In the genomic region with DNA sequence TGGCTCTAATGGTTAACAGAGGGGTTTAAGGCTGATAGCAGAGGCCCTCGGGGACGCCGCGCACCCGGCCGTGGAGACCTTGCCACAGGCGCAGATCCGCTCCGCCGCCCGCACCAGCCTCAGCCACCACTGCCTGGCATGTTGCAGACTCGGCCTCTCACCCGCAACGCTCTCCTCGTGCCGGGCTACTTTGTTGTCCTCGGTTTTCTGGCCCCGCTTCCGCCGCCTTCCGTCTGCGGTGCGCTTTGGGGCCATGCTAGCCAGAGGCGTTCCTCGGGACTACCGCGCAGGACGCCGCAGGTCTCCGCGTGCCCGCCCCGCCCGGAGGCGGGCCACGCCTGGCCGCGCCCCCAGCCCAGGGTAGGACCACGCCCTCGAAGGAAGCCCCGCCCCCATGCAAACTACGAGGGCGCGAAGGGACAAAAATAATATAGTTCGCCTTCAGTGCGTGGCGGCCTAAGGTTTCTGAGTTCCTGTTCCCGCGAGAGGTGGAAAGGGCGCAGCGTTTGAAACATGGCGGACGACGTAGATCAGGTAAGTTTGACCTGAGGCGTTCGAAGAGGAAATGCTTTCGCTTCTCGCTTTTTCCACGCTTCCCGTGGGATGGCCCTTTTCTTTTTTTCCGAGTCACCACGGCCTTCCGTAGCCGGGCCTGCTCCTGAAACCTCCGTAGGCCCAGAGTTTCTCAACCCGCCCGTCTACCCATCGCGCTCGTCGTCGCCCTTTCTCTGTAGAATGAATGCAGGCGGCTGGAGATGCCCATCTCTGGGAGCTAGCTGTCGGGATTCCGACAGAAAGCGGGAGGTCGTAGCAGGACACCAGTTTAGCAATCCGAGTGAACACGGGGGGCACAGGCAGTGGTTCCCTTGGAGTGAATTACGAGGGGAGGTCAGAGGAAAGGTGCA, we compare ENCODE assay signal across 8 mouse cellular contexts. TPM values are rescaled to one million over a fixed set of nuclear protein-coding genes. Genes with fewer than 3 reads are reported as not detected.
DNase-seq lines count a peak whose midpoint lies in the region; ATAC-seq lines count a peak whose summit lies in the region.

TSS of gene Xpc (minus strand) at position 344 of the 905 bp plus-strand sequence.
TSS of gene Lsm3 (plus strand) at position 384 of the 905 bp plus-strand sequence.

- H3K4me3 ChIP-seq in heart, embryonic 10.5 days: peak within 1 kb of the TSS; percentile 87
- H3K4me3 ChIP-seq in kidney, embryonic 15.5 days (replicated peaks): peak within 1 kb of the TSS; percentile 63

- H3K27me3 ChIP-seq in heart, embryonic 10.5 days (ENCODE audit: insufficient read depth, poor library complexity, severe bottlenecking): no peaks in the 10 kb centered on the region
- H3K27me3 ChIP-seq in kidney, embryonic 15.5 days: no peaks in the 10 kb centered on the region

- under 1% methylated on average over 80 of the region's 80 CpGs for WGBS in heart, embryonic 10.5 days
- under 1% methylated on average over 80 of the region's 80 CpGs for WGBS in kidney, embryonic 15.5 days

- peaks cover 17% of the 10 kb centered on the region for H3K4me1 ChIP-seq in heart, embryonic 10.5 days
- peaks cover 32% of the 10 kb centered on the region for H3K4me1 ChIP-seq in kidney, embryonic 15.5 days

- H3K27ac ChIP-seq in heart, embryonic 10.5 days: peak within 1 kb of the TSS; percentile 93
- H3K27ac ChIP-seq in kidney, embryonic 15.5 days: peak within 1 kb of the TSS; percentile 88

- peak; percentile 93 for ATAC-seq in erythroblast, adult 5-6 weeks (replicated peaks; ENCODE audit: low FRiP score, poor library complexity, severe bottlenecking)
- peak; percentile 98 for ATAC-seq in kidney, embryonic 15.5 days (replicated peaks; ENCODE audit: low FRiP score)
- peak; percentile 95 for ATAC-seq in monocyte, adult 5-6 weeks (replicated peaks; ENCODE audit: insufficient number of reproducible peaks, low FRiP score, low TSS enrichment, poor library complexity, severe bottlenecking)

- H3K36me3 ChIP-seq in heart, embryonic 10.5 days: peaks cover 31% of the 10 kb centered on the region
- peaks cover 42% of the 10 kb centered on the region for H3K36me3 ChIP-seq in kidney, embryonic 15.5 days

- H3K4me2 ChIP-seq in kidney, embryonic 15.5 days: peak within 1 kb of the TSS; percentile 70

- H3K9me3 ChIP-seq in heart, embryonic 10.5 days: no peaks in the 10 kb centered on the region
- no peaks in the 10 kb centered on the region for H3K9me3 ChIP-seq in kidney, embryonic 15.5 days (replicated peaks)

- peak within 1 kb of the TSS; percentile 77 for H3K9ac ChIP-seq in kidney, embryonic 15.5 days

- peak; percentile 99 to 100 for DNase-seq in B cell, adult 2 months
- peak; percentile 98 for DNase-seq in brain, adult 2 months (ENCODE audit: low read depth, low spot score)
- peak; percentile 98 for DNase-seq in heart, embryonic 10.5 days (ENCODE audit: low spot score)
- DNase-seq in liver: peak; percentile 97
- peak; percentile 98 to 99 for DNase-seq in spleen, postnatal 4 days (ENCODE audit: low spot score in 2 of 2)

RNA-seq across cellular contexts. Expression of gene Xpc, which starts in this region (rescaled TPM):
- 5.2 and 6.7 TPM in 2 replicates for total RNA-seq in erythroblast, adult 5-6 weeks (2015; ENCODE audit: low replicate concordance)
- total RNA-seq in erythroblast, adult 5-6 weeks (2017; ENCODE audit: low replicate concordance): 9.1 and 14.7 TPM in 2 replicates
- polyA plus RNA-seq in heart, embryonic 10.5 days (2016; fragmentation: Nextera tagmentation; extraction: Ambion mirVana): 12.2 and 14.2 TPM in 2 replicates
- 25.1 and 25.5 TPM in 2 replicates for polyA plus RNA-seq in kidney, embryonic 15.5 days (2015; fragmentation: Nextera tagmentation; extraction: Ambion mirVana)
- 35.3 to 58.5 TPM (median 37.1 TPM) in 3 replicates for total RNA-seq in monocyte, adult 5-6 weeks (2017)

RNA-seq across cellular contexts. Expression of gene Lsm3, which starts in this region (rescaled TPM):
- total RNA-seq in erythroblast, adult 5-6 weeks (2015; ENCODE audit: low replicate concordance): 12.7 and 17.1 TPM in 2 replicates
- total RNA-seq in erythroblast, adult 5-6 weeks (2017; ENCODE audit: low replicate concordance): 41.5 and 78.4 TPM in 2 replicates
- polyA plus RNA-seq in heart, embryonic 10.5 days (2016; fragmentation: Nextera tagmentation; extraction: Ambion mirVana): 228 and 283 TPM in 2 replicates
- polyA plus RNA-seq in kidney, embryonic 15.5 days (2015; fragmentation: Nextera tagmentation; extraction: Ambion mirVana): 280 and 313 TPM in 2 replicates
- 140 to 220 TPM (median 147 TPM) in 3 replicates for total RNA-seq in monocyte, adult 5-6 weeks (2017)

Comparison
In these comparisons a context has a peak if more than half of its experiments do, and no peak if none do; other contexts are left out.
1. Peak in every context shown above with its lines: DNase-seq, ATAC-seq, H3K4me3 ChIP-seq and H3K27ac ChIP-seq.